Mouse (Mus musculus) CH12.LX (cell line): Measurements from ENCODE around the gene 1700001C02Rik.

Experiments
- CHD1 ChIP-seq: IDR thresholded peaks from 2 replicates; pipeline ENCODE4 v1.6.1; 2012; ENCODE audit warnings: low read depth, low read length, improper control_type of control experiment, inconsistent platforms
- CTCF ChIP-seq, 2 experiments: IDR thresholded peaks in 1 of 2; conservative IDR thresholded peaks in 1 of 2; 2 replicates each; pipeline ENCODE4 v1.5.1; 2011 to 2012; ENCODE audit warnings: low read depth in 2 of 2, low read length in 2 of 2, improper control_type of control experiment in 1 of 2, inconsistent platforms in 1 of 2, mild to moderate bottlenecking in 1 of 2, moderate library complexity in 1 of 2
- ELF1 ChIP-seq: IDR thresholded peaks from 2 replicates; pipeline ENCODE4 v1.6.1; 2014; ENCODE audit warnings: low read depth, mild to moderate bottlenecking, inconsistent platforms, low read length, improper control_type of control experiment
- EP300 ChIP-seq: IDR thresholded peaks from 2 replicates; pipeline ENCODE4 v1.6.1; 2011; ENCODE audit warnings: low read length, improper control_type of control experiment
- MAFK ChIP-seq: IDR thresholded peaks from 2 replicates; pipeline ENCODE4 v1.6.1; 2011; ENCODE audit warnings: low read length, improper control_type of control experiment; ENCODE audit not compliant: insufficient replicate concordance
- PAX5 ChIP-seq: IDR thresholded peaks from 2 replicates; pipeline ENCODE4 v1.6.1; 2012; ENCODE audit warnings: low read length, inconsistent platforms, mixed read lengths
- POLR2A ChIP-seq: IDR thresholded peaks from 2 replicates; pipeline ENCODE4 v1.6.1; 2011; ENCODE audit warnings: low read depth, mild to moderate bottlenecking, improper control_type of control experiment, low read length
- TBP ChIP-seq: conservative IDR thresholded peaks from 2 replicates; pipeline ENCODE4 v1.6.1; 2011; ENCODE audit warnings: low read depth, low read length, improper control_type of control experiment
- ZMIZ1 ChIP-seq: IDR thresholded peaks from 2 replicates; pipeline ENCODE4 v1.6.1; 2012; ENCODE audit warnings: low read depth, mild to moderate bottlenecking, inconsistent platforms, low read length, improper control_type of control experiment

DNA sequence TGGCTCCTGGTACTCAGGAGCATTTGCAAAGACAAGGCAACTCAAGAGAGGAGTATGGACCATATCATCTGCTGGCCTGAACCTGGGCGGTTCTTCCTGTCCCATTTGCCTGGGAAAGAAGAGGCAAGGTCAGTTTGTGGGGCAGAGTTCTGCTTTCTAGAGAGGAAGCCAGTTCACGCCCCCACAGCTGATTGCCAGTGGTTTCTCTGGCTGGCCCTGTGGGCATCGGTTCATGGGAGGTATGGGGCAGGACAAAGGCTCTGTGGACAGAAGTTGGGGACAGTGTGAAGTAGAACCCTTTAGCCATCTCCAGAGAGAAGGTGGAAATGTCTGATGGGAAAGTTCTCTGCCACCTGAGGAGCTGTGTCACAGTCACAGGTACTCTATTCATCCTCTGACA, 57.3 kb downstream of the 1700001C02Rik start:
- TF ChIP-seq CTCF (conservative IDR thresholded peaks at IDR 0.05 in 1 of 2, IDR thresholded peaks at IDR 0.05 in 1 of 2; ENCODE audit: low read depth in 2 of 2, low read length in 2 of 2) (no peak), PAX5 (no peak), ELF1 (no peak), MAFK (no peak), POLR2A (no peak), EP300 (no peak), CHD1 (no peak), TBP (no peak), ZMIZ1 (no peak)
